Mouse (Mus musculus): Measurements from ENCODE around the gene BC030870.

GRCm38 (mm10) chr8:65089781-65090180 lies 39.6 kb downstream of the BC030870 start:
- no peak for TF ChIP-seq POLR2A (IDR thresholded peaks at IDR 0.05; ENCODE audit: extremely low read depth, insufficient read depth, low read length)
- TF ChIP-seq CTCF (IDR thresholded peaks at IDR 0.05; ENCODE audit: low read depth, low read length): no peak

Data from liver, adult 2 months (tissue).